Mouse (Mus musculus) lung, postnatal 14 days (tissue): ENCODE results near the gene Pnpla6.
"Not testable (repeated sequence)": the region's sequence is repeated elsewhere in the genome, so short reads cannot be mapped to it uniquely, and the experiment has no call there.

Experiments
- DNase-seq: peaks from one replicate; pipeline ENCODE4 v3.0.0; 2021

Pnpla6 gene

DNA sequence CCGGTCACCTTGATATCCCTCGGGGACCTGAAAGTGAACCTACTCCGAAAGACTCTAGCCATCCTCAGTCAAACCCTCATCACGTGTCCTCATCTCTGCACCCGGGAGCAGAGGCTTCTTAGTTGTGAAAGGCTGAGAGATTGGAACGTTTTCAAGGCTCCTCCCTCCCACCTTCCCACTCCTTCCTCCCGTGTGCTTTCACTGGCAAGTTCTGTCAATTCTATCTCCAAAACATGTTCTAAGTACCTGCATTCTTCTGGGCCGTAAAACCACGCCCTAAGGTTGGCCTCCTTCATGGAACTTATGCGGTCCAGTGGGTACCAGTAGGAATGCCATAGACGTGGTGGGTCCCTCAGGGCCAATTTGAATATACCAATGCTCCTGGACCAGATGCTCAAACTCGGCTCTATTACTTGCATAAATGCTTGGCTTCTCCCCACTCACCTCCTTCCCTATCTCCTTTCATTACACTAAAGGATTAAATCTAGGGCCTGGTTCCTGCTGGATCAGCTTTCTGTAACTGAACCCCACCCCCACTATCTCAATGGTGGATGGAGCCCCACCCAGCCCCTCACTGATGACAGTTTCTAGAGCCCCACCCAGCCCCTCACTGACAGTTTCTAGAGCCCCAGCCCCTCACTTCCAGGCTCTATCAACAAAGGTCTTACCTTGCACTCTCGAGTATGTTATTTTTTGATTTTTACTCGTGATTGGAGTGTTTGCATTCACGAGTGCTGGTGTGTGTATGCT lies 61.2 kb downstream of the Pnpla6 start:
- no peak for DNase-seq

GRCm38 (mm10) chr8:3579390-3580364 lies 64.5 kb downstream of the Pnpla6 start:
- DNase-seq, result no peak

GRCm38 (mm10) chr8:3581961-3582360 lies 66.8 kb downstream of the Pnpla6 start:
- DNase-seq, result not testable (repeated sequence)

- DNase-seq, result no peak
Measured at GRCm38 (mm10) chr8:3586452-3586851, 71.3 kb downstream of the Pnpla6 start.

DNA sequence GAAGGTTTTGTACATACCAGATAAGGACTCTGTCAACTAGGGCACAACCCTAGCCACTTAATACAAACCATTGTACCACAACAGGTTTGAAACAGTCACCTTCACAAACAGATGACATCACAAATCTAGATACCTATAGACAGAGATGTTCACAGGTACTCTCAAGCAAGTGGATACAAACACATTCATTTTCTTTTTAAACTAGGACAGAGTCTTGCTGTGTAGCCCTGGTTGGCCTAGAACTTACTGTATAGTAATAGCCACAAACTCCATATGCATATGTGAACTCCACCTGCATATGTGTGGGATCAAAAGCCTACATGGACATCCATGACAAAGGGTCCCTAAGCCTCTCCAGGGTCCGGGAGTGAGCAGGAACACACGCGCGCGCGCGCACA lies 71.8 kb downstream of the Pnpla6 start, which contains the start of gene Camsap3:
Gene Camsap3 (plus strand): TSS at position 301 of the 398 bp plus-strand sequence.
- DNase-seq, result no peak

GRCm38 (mm10) chr8:3587391-3588257 lies 72.4 kb downstream of the Pnpla6 start:
- DNase-seq, result peak; percentile 71

GRCm38 (mm10) chr8:3588258-3588633 lies 73.1 kb downstream of the Pnpla6 start:
- no peak for DNase-seq

DNA sequence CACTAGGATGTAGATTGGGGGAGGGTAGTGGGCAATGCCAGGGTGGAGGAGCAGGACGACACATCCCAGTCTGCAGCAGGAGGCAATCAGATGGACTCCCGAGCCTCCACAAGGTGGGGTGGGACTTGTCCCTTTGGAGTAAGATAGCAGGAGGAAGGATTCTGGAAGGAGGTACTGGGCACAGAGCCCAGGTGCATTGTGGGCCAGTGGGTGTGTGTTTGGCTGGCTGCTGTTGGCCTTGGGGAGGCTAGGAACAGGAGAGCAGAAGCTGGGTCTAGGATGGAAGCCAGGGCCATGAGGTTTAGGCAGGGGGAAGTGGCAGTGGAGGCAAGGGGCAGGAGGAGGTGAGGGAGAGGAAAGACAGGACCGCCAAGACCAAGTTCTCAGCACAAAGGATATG lies 78.3 kb downstream of the Pnpla6 start:
- no peak for DNase-seq
